Mouse (Mus musculus): ENCODE data around the gene Gpr87. TPM values are rescaled to one million over a fixed set of nuclear protein-coding genes. Genes with fewer than 3 reads are reported as not detected.
A peak's percentile ranks its signal among the peaks of the same experiment; 100 is the strongest.

The Gpr87 gene
- total RNA-seq, 2 experiments from 2014 or later: not detected

GRCm38 (mm10) chr3:59191674-59192073 lies 3.2 kb downstream of the Gpr87 start:
- no peak for DNase-seq
- intact Hi-C loops (cut with DNase I): no loop called here

- DNase-seq: no peak
- intact Hi-C loops (cut with DNase I): no loop called here
Observed at GRCm38 (mm10) chr3:59187336-59187735, 7.6 kb downstream of the Gpr87 start.

DNA sequence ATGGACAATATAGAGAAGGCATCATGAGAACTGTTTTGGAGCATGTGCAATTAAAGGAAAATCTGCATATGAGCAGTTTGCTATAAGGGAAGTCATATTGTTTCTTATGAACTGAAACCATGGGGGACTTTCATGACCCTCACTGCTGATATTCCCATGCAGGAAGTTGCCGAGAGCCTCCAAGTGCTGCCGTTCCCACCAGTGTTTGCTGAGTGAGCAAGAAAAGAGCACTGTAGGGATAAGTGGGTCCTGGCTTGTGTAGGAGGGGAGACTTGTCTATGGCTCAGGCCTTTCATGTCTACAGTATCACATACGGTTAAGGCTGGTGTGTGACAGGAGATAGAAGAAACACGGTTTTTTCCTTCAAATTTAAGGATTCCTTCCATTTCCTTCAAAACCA lies 9.2 kb downstream of the Gpr87 start:
- no peak for DNase-seq

DNA sequence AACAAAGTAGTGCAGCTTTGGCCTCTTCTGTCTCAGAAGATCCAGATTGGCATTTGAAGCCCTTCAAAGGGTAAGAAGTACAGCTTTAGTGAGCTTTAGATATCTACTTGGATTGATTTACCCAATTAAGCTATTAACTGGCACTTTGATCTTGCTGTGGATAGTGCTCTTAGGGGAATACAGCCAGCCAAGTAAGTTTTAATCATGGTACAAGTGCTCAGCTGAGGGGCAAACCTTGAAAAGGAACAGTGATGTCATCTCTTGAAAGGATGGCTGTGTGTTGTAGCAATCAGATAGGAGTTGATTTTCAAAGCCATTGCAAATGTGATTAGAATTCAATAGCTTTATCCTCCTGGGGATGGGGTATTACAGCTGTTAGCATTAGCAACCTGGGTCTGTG lies 12.8 kb downstream of the Gpr87 start:
- intact Hi-C loops (cut with DNase I): no loop called here

More for the DNA sequence above, 9.2 kb downstream of the Gpr87 start:
- intact Hi-C loops (cut with DNase I): no loop called here

GRCm38 (mm10) chr3:59181134-59181533 lies 13.8 kb downstream of the Gpr87 start:
- intact Hi-C loops (cut with DNase I): no loop called here
- no peak for DNase-seq

More for the DNA sequence above, 12.8 kb downstream of the Gpr87 start:
- DNase-seq: no peak

- DNase-seq: no peak
- intact Hi-C loops (cut with DNase I): loop anchor here (10.0 kb wide), 2 partner anchors 568 to 878 kb away; no protein-coding TSS in a partner anchor
Observed at GRCm38 (mm10) chr3:59176871-59177270, 18.0 kb downstream of the Gpr87 start.

GRCm38 (mm10) chr3:59175234-59175633 lies 19.7 kb downstream of the Gpr87 start:
- peak; percentile 67 to 76 for DNase-seq

DNA sequence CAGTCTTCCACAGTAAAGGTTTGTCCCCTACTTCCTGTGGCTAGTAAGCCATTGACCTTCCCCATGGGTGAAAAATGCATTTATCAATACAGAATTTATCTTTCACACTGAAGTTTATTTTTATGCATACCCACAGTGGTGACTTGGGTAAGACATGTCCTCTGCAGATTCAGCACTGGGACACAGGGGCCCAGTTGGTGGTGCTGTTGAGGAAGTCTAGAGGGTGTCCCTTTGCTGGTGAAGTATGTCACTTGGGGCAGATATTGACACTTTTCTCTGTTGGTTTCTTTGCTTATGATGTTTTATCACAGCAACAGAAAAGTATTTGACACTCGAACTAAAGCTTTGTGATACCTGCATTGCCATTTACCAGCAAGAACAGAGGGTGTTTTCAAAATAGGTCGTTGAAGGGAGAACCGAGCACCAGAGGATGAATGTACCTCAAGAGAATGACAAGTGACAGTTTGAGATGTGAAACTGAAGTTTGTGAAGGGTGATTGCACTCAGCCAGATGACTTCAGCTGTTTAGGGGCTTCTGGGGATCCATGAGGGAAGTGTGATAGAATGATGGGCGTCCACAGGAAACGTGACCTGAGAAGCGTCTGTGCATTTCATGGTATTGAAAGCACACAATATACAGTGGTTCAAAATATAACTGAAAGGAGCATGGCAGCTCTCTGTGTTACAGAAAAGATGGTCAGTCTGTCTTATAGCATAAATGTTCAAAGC lies 20.3 kb downstream of the Gpr87 start:
- intact Hi-C loops (cut with DNase I): loop anchor here (2.0 to 10.0 kb wide), 4 partner anchors 34 to 880 kb away; no protein-coding TSS in a partner anchor
- no peak for DNase-seq

More at GRCm38 (mm10) chr3:59175234-59175633, 19.7 kb downstream of the Gpr87 start:
- intact Hi-C loops (cut with DNase I): loop anchor here (2.0 to 10.0 kb wide), 3 partner anchors 34 to 880 kb away; no protein-coding TSS in a partner anchor

DNA sequence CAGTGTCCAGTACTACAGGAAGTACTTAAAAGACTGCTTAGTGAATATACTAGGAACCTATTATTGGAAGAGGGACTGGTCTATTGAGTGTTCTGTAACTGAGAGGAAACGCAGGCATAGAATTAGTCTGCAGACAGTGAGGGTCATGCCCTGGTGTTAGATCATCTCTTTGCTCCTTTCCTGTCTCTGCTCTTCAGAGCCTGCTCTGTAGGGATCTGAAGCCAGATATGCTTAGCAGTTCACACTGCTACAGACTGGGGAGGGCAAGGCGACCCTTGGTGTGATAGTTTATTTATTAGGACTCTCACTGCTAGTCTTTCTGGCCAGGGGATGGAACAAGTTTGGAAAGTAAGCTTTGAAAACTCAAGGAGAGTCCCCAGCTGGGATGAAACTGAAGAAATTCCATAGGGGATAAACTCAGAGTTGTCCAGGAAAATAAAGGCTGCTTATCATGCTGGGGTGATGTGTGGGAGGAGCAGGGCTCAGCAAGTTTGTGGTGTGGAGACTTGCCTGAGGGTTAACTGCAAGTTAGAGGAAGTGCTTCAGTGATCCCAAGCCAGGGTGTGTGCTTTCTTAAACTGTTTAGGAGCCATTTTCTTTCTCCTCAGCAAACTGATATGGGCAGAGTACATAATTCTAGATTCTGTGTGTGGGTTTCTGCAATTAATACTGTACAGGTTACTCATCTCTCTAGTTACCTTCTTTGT lies 24.8 kb downstream of the Gpr87 start:
- intact Hi-C loops (cut with DNase I): loop anchor here (5.0 to 10.0 kb wide), 4 partner anchors 48 to 885 kb away; no protein-coding TSS in a partner anchor
- DNase-seq: peak; percentile 15 to 20

GRCm38 (mm10) chr3:59169215-59169614 lies 25.7 kb downstream of the Gpr87 start:
- DNase-seq: no peak
- intact Hi-C loops (cut with DNase I): loop anchor here (5.0 kb wide), 1 partner anchor 87 kb away; no protein-coding TSS in a partner anchor

DNA sequence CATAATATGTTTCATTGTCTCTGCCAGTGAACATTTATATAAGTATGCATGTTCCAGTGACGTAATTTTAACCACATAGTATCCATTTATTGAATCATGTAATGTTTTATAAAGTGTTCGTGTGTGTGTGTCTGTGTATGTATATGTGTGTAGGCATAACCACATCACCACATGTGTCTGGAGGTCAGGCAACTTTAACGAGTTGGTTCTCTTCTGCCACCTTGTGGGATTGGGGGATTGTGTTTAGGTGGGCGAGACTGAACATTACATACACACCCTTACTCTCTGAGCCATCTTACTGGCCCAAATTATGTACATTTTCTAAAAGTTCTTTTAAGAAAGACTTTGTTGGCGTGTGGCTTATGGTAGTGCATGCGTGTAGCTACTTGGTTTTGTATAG lies 26.4 kb downstream of the Gpr87 start:
- intact Hi-C loops (cut with DNase I): loop anchor here (5.0 kb wide), 1 partner anchor 86 kb away; no protein-coding TSS in a partner anchor

DNA sequence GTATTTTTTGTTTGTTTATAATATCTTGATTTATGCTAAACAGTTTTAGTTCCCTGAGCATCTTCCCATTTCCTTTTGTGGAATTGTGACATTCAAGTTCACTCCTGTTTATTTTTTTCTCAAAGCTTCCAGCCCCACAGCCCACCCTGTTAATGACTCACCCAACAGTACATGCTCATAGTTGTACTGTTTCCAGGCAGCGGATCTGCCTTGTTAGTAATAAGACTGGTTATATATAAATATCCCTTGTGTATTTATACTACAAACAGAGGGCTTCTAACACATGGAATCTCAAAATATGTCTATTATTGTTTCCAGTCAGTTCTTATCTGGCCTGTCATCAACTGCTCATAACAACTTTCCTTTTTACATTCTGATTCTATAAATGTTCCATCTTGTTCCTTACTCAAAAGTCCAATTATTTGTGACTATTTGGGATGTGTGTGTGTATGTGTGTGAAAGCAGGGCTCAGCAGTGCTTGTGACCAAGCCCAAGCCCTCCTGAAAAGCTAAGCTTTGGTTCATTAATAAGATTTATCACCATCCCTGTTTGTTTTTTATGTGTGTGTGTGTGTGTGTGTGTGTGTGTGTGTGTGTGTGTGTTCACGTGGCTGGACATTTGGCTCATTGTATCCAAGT lies 27.4 kb downstream of the Gpr87 start:
- no peak for DNase-seq
- intact Hi-C loops (cut with DNase I): loop anchor here (5.0 kb wide), 1 partner anchor 85 kb away; no protein-coding TSS in a partner anchor

More for the DNA sequence above, 26.4 kb downstream of the Gpr87 start:
- no peak for DNase-seq

DNA sequence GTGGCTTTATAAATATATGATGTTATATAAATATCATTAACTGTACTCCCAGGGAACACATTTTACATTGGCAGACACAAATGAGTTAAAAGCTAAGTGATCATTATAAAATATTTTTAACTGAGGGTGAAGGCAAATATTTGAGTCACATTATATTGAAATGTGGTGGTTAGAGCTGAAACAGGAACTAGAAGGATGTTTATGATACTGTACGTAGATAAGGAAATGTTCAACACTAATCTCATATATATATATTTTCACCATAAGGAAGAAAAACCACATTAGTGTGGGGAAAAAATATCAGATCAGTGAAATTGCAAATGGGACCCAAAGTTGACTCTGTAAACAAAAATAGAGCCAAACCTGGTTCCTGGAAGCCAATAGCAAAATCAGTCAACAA lies 34.4 kb downstream of the Gpr87 start:
- intact Hi-C loops (cut with DNase I): no loop called here
- no peak for DNase-seq

GRCm38 (mm10) chr3:59157048-59157447 lies 37.9 kb downstream of the Gpr87 start:
- intact Hi-C loops (cut with DNase I): no loop called here

GRCm38 (mm10) chr3:59155404-59155803 lies 39.5 kb downstream of the Gpr87 start:
- intact Hi-C loops (cut with DNase I): no loop called here
- DNase-seq: no peak

More at GRCm38 (mm10) chr3:59157048-59157447, 37.9 kb downstream of the Gpr87 start:
- DNase-seq: no peak

GRCm38 (mm10) chr3:59154888-59155287 lies 40.0 kb downstream of the Gpr87 start:
- DNase-seq: no peak
- intact Hi-C loops (cut with DNase I): no loop called here

DNA sequence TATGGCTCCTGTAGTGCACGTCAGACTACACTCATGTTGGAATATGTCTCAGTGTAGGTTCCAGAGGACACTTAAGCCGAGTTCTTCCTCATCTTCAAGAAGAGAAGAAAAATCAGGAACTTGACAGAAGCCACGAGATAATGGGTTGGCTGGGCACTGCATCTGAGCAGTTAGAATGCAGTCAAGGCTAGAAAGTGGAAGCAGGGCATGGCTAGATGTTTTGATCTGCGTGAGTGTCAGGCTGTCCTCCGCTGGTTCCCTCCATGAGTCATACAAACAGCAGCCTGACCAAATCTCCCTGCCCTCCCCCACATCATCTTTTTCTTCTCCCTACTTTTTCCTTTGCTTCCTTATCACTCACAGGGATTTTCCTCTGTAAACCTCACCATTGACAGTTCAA lies 41.5 kb downstream of the Gpr87 start, which contains the start of gene P2ry14:
TSS of gene P2ry14 (minus strand) at position 195 of the 400 bp plus-strand sequence.
- intact Hi-C loops (cut with DNase I): no loop called here
- no peak for DNase-seq

DNA sequence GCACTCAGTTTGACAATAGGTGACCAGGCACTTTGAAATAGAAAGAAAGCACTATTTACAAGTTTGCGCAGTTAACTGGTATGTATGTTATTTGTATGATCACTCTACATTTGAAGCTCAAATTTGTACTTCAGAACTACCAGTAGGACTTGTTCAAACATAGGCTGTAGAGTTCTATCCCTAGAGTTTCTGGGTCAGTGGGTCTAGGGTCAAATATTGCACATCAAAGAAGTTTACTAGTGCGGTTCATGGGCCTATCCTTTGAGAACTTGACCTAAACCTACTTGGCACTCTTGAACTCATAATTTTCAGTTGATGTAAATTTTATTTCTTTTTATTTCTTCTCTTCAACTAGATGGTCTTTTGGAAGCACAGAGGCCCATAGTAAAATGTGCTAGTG lies 44.3 kb downstream of the Gpr87 start:
- intact Hi-C loops (cut with DNase I): no loop called here
- no peak for DNase-seq

DNA sequence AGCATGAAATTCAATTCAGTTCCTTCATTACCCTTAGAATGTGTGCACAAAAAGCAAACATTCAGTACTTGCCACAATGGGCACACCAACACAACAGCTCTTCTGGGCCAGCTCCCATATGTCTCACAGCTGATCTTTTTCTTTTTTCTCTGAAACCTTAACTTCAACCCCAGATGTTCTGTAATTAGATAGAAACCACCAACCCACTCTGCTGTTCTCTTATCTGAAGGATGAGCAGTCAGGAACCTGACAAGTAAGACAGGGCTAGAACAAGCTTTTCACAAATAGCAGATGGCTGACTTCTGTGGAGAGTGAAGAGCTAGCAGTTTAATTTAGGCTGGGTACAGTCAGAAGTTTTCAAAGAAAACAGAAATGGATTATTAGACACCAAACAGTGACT lies 45.3 kb downstream of the Gpr87 start:
- intact Hi-C loops (cut with DNase I): no loop called here
- DNase-seq: no peak

- no peak for DNase-seq
- intact Hi-C loops (cut with DNase I): no loop called here
Observed at GRCm38 (mm10) chr3:59145194-59145593, 49.7 kb downstream of the Gpr87 start.
